Mouse (Mus musculus): ENCODE measurements around the gene Mllt6. TPM values are rescaled to one million over a fixed set of nuclear protein-coding genes. Genes with fewer than 3 reads are reported as not detected.

Gene Mllt6
- polyA plus RNA-seq, 1 experiment from 2014 or later: 3.9 TPM

GRCm38 (mm10) chr11:97671177-97671527 lies 7.9 kb downstream of the Mllt6 start:
- WGBS: 25% methylated on average over 2 of the region's 2 CpGs
- H3K4me3 ChIP-seq (replicated peaks): no peak overlapping the region
- no peak overlapping the region for H3K27ac ChIP-seq
- no peak overlapping the region for H3K9ac ChIP-seq (replicated peaks)
- H3K4me2 ChIP-seq (replicated peaks): no peak overlapping the region
- no peaks in the 10 kb centered on the region for H3K9me3 ChIP-seq
- ATAC-seq: no peak
- no peaks in the 10 kb centered on the region for H3K27me3 ChIP-seq
- peaks cover 98% of the 10 kb centered on the region for H3K36me3 ChIP-seq
- peaks cover 31% of the 10 kb centered on the region for H3K4me1 ChIP-seq (replicated peaks)

- 79% methylated on average over 11 of the region's 11 CpGs for WGBS
- no peak for ATAC-seq
- no peak overlapping the region for H3K27ac ChIP-seq
- H3K9me3 ChIP-seq: no peaks in the 10 kb centered on the region
- no peak overlapping the region for H3K9ac ChIP-seq (replicated peaks)
- no peak overlapping the region for H3K4me3 ChIP-seq (replicated peaks)
- H3K4me2 ChIP-seq (replicated peaks): no peak overlapping the region
- peaks cover 99% of the 10 kb centered on the region for H3K36me3 ChIP-seq
- H3K27me3 ChIP-seq: 0 out of 2 replicates have a peak, but pooled peaks cover 4% of the 10 kb centered on the region
- peaks cover 51% of the 10 kb centered on the region for H3K4me1 ChIP-seq (replicated peaks)
Measured at GRCm38 (mm10) chr11:97673148-97673547, 9.9 kb downstream of the Mllt6 start.

GRCm38 (mm10) chr11:97676050-97676754 lies 13.0 kb downstream of the Mllt6 start:
- no peaks in the 10 kb centered on the region for H3K9me3 ChIP-seq
- peaks cover 98% of the 10 kb centered on the region for H3K36me3 ChIP-seq
- H3K9ac ChIP-seq (replicated peaks): 0 out of 2 replicates have a peak overlapping the region, but pooled peaks have one; percentile 21
- H3K4me2 ChIP-seq (replicated peaks): no peak overlapping the region
- 0 out of 2 replicates have a peak, but pooled peaks cover 4% of the 10 kb centered on the region for H3K27me3 ChIP-seq
- ATAC-seq: 0 out of 2 replicates have a peak, but pooled peaks have one; percentile 10
- H3K27ac ChIP-seq: no peak overlapping the region
- 75% methylated on average over 15 of the region's 15 CpGs for WGBS
- no peak overlapping the region for H3K4me3 ChIP-seq (replicated peaks)
- H3K4me1 ChIP-seq (replicated peaks): peaks cover 36% of the 10 kb centered on the region

GRCm38 (mm10) chr11:97677381-97677780 lies 14.2 kb downstream of the Mllt6 start:
- Histone ChIP-seq H3K4me3 (replicated peaks) (no peak overlapping the region), H3K4me2 (replicated peaks) (no peak overlapping the region), H3K27ac (peak overlapping the region; percentile 47), H3K9ac (replicated peaks) (no peak overlapping the region), H3K9me3 (no peaks in the 10 kb centered on the region), H3K4me1 (replicated peaks) (peaks cover 36% of the 10 kb centered on the region), H3K36me3 (peaks cover 98% of the 10 kb centered on the region), H3K27me3 (0 out of 2 replicates have a peak, but pooled peaks cover 4% of the 10 kb centered on the region)
- no peak for ATAC-seq
- WGBS: 16% methylated on average over 15 of the region's 15 CpGs

GRCm38 (mm10) chr11:97677842-97678241 lies 14.6 kb downstream of the Mllt6 start:
- peak overlapping the region; percentile 28; the same call in 1 of the 2 replicates for H3K9ac ChIP-seq (replicated peaks)

GRCm38 (mm10) chr11:97678301-97678700 lies 15.1 kb downstream of the Mllt6 start:
- Histone ChIP-seq H3K4me1 (replicated peaks) (peaks cover 36% of the 10 kb centered on the region), H3K36me3 (peaks cover 93% of the 10 kb centered on the region), H3K4me2 (replicated peaks) (no peak overlapping the region), H3K9ac (replicated peaks) (peak overlapping the region; percentile 28; the same call in 1 of the 2 replicates), H3K9me3 (no peaks in the 10 kb centered on the region), H3K27ac (no peak overlapping the region), H3K4me3 (replicated peaks) (no peak overlapping the region), H3K27me3 (0 out of 2 replicates have a peak, but pooled peaks cover 4% of the 10 kb centered on the region)
- WGBS: 62% methylated on average over 15 of the region's 15 CpGs
- no peak for ATAC-seq

More at GRCm38 (mm10) chr11:97677842-97678241, 14.6 kb downstream of the Mllt6 start:
- no peaks in the 10 kb centered on the region for H3K9me3 ChIP-seq
- no peak overlapping the region for H3K4me2 ChIP-seq (replicated peaks)
- 0 out of 2 replicates have a peak, but pooled peaks cover 4% of the 10 kb centered on the region for H3K27me3 ChIP-seq
- peak overlapping the region; percentile 47; the same call in 1 of the 2 replicates for H3K27ac ChIP-seq
- no peak for ATAC-seq
- 28% methylated on average over 8 of the region's 8 CpGs for WGBS
- H3K4me1 ChIP-seq (replicated peaks): peaks cover 36% of the 10 kb centered on the region
- H3K4me3 ChIP-seq (replicated peaks): no peak overlapping the region
- H3K36me3 ChIP-seq: peaks cover 97% of the 10 kb centered on the region

GRCm38 (mm10) chr11:97680430-97680829 lies 17.2 kb downstream of the Mllt6 start:
- Histone ChIP-seq H3K9me3 (no peaks in the 10 kb centered on the region), H3K4me3 (replicated peaks) (no peak overlapping the region), H3K27ac (no peak overlapping the region; the same call in 1 of the 2 replicates), H3K36me3 (peaks cover 71% of the 10 kb centered on the region), H3K9ac (replicated peaks) (no peak overlapping the region), H3K4me1 (replicated peaks) (peaks cover 45% of the 10 kb centered on the region), H3K27me3 (0 out of 2 replicates have a peak, but pooled peaks cover 4% of the 10 kb centered on the region), H3K4me2 (replicated peaks) (no peak overlapping the region)
- WGBS: 77% methylated on average over 12 of the region's 12 CpGs
- ATAC-seq: no peak

GRCm38 (mm10) chr11:97682504-97683055 lies 19.4 kb downstream of the Mllt6 start:
- WGBS: 79% methylated on average over 6 of the region's 6 CpGs
- Histone ChIP-seq H3K4me3 (replicated peaks) (no peak overlapping the region), H3K27me3 (0 out of 2 replicates have a peak, but pooled peaks cover 3% of the 10 kb centered on the region), H3K9me3 (no peaks in the 10 kb centered on the region), H3K27ac (no peak overlapping the region), H3K9ac (replicated peaks) (no peak overlapping the region), H3K36me3 (peaks cover 51% of the 10 kb centered on the region), H3K4me2 (replicated peaks) (no peak overlapping the region), H3K4me1 (replicated peaks) (peaks cover 35% of the 10 kb centered on the region)
- ATAC-seq: no peak

GRCm38 (mm10) chr11:97684063-97684680 lies 21.0 kb downstream of the Mllt6 start:
- H3K36me3 ChIP-seq: peaks cover 43% of the 10 kb centered on the region
- ATAC-seq: no peak
- 82% methylated on average over 6 of the region's 6 CpGs for WGBS

GRCm38 (mm10) chr11:97684766-97685165 lies 21.6 kb downstream of the Mllt6 start:
- H3K9me3 ChIP-seq: no peaks in the 10 kb centered on the region
- ATAC-seq: no peak
- H3K9ac ChIP-seq (replicated peaks): peak overlapping the region; percentile 30; the same call in 1 of the 2 replicates
- H3K4me3 ChIP-seq (replicated peaks): no peak overlapping the region
- H3K4me2 ChIP-seq (replicated peaks): peak overlapping the region; percentile 67; the same call in 1 of the 2 replicates
- 33% methylated on average over 7 of the region's 7 CpGs for WGBS
- H3K36me3 ChIP-seq: peaks cover 41% of the 10 kb centered on the region
- 0 out of 2 replicates have a peak, but pooled peaks cover 3% of the 10 kb centered on the region for H3K27me3 ChIP-seq
- peaks cover 26% of the 10 kb centered on the region for H3K4me1 ChIP-seq (replicated peaks)
- 0 out of 2 replicates have a peak overlapping the region, but pooled peaks have one; percentile 14 for H3K27ac ChIP-seq

More at GRCm38 (mm10) chr11:97684063-97684680, 21.0 kb downstream of the Mllt6 start:
- Histone ChIP-seq H3K4me3 (replicated peaks) (no peak overlapping the region), H3K27me3 (0 out of 2 replicates have a peak, but pooled peaks cover 3% of the 10 kb centered on the region), H3K27ac (no peak overlapping the region), H3K4me1 (replicated peaks) (peaks cover 26% of the 10 kb centered on the region), H3K9me3 (no peaks in the 10 kb centered on the region), H3K9ac (replicated peaks) (no peak overlapping the region), H3K4me2 (replicated peaks) (no peak overlapping the region)

GRCm38 (mm10) chr11:97685613-97686321 lies 22.6 kb downstream of the Mllt6 start, which contains the start of gene Cisd3:
TSS of gene Cisd3 (plus strand) at chr11:97685826.
- Histone ChIP-seq H3K4me3 (replicated peaks) (peak within 1 kb of the TSS; percentile 35), H3K9ac (replicated peaks) (peak within 1 kb of the TSS; percentile 46), H3K4me2 (replicated peaks) (peak within 1 kb of the TSS; percentile 67), H3K36me3 (peaks cover 40% of the 10 kb centered on the region), H3K4me1 (replicated peaks) (peaks cover 19% of the 10 kb centered on the region), H3K27me3 (0 out of 2 replicates have a peak, but pooled peaks cover 3% of the 10 kb centered on the region), H3K9me3 (no peaks in the 10 kb centered on the region), H3K27ac (0 out of 2 replicates have a peak within 1 kb of the TSS, but pooled peaks have one; percentile 14)
- peak; percentile 63 for ATAC-seq
- 1% methylated on average over 40 of the region's 43 CpGs for WGBS

Data from midbrain, embryonic 13.5 days (tissue).